Mouse (Mus musculus) adrenal gland, postnatal 36 days (tissue): ENCODE measurements around the gene Vat1. TPM values are rescaled to one million over a fixed set of nuclear protein-coding genes. Genes with fewer than 3 reads are reported as not detected.
"Not testable (repeated sequence)": the region's sequence is repeated elsewhere in the genome, so short reads cannot be mapped to it uniquely, and the experiment has no call there.

Experiments used
- DNase-seq, 2 experiments: peaks; one replicate each; pipeline ENCODE4 v3.0.0; 2021; ENCODE audit warnings: mixed read lengths in 1 of 2
- total RNA-seq, 2 experiments: library from RNA; stranded (reverse); gene quantifications; 2 replicates each; pipeline ENCODE4 v1.2.3; 2021

Gene Vat1
- total RNA-seq, 2 experiments from 2014 or later: 123 to 141 TPM

GRCm38 (mm10) chr11:101442127-101442693 is 23.8 kb downstream of the Vat1 start, which contains the start of gene Rpl27:
Gene Rpl27 (plus strand): TSS chr11:101442298.
- peak; percentile 96 to 97 for DNase-seq

GRCm38 (mm10) chr11:101441450-101442126 is 24.4 kb downstream of the Vat1 start:
- not testable (repeated sequence) for DNase-seq

- not testable (repeated sequence) for DNase-seq
Observed at GRCm38 (mm10) chr11:101438006-101438405, 28.0 kb downstream of the Vat1 start.

GRCm38 (mm10) chr11:101436916-101437315 is 29.1 kb downstream of the Vat1 start:
- no peak for DNase-seq

GRCm38 (mm10) chr11:101435831-101436230 is 30.2 kb downstream of the Vat1 start:
- DNase-seq: no peak

- peak; percentile 51 to 54 for DNase-seq
Observed at GRCm38 (mm10) chr11:101433396-101433795, 32.6 kb downstream of the Vat1 start.

- DNase-seq: peak in 1 of 2 experiments; percentile 47
Observed at GRCm38 (mm10) chr11:101431327-101431726, 34.7 kb downstream of the Vat1 start.

GRCm38 (mm10) chr11:101426165-101426564 is 39.9 kb downstream of the Vat1 start:
- DNase-seq: no peak

GRCm38 (mm10) chr11:101424925-101425813 is 40.9 kb downstream of the Vat1 start, which contains the start of the genes Rundc1 and Ptges3l:
Gene Rundc1 (plus strand): TSS chr11:101425085.
Gene Ptges3l (minus strand): TSS chr11:101425333.
- DNase-seq: peak; percentile 99 to 100

- DNase-seq: peak; percentile 24 to 48
Observed at GRCm38 (mm10) chr11:101424105-101424851, 41.8 kb downstream of the Vat1 start, which contains the start of gene Gm27029. Gene Gm27029 (minus strand): TSS chr11:101424796.

- DNase-seq: no peak
Observed at GRCm38 (mm10) chr11:101420148-101420547, 45.9 kb downstream of the Vat1 start.

- DNase-seq: no peak
Observed at GRCm38 (mm10) chr11:101419610-101420009, 46.4 kb downstream of the Vat1 start.

- no peak for DNase-seq
Observed at GRCm38 (mm10) chr11:101418991-101419390, 47.0 kb downstream of the Vat1 start.

GRCm38 (mm10) chr11:101417101-101417855 is 48.8 kb downstream of the Vat1 start, which contains the start of gene Aarsd1:
Gene Aarsd1 (minus strand): TSS chr11:101417615.
- DNase-seq: peak; percentile 92 to 94

- peak in 1 of 2 experiments; percentile 38 for DNase-seq
Observed at GRCm38 (mm10) chr11:101416433-101417100, 49.5 kb downstream of the Vat1 start.

- DNase-seq: no peak
Observed at GRCm38 (mm10) chr11:101415306-101415705, 50.7 kb downstream of the Vat1 start.
